Mouse (Mus musculus): ENCODE results near the gene Prelid1.

GRCm38 (mm10) chr13:55327169-55327568, 6.9 kb downstream of the Prelid1 start:
- TF ChIP-seq CTCF (IDR thresholded peaks at IDR 0.05; ENCODE audit: low read depth): no peak
- no peak for TF ChIP-seq EP300 (IDR thresholded peaks at IDR 0.05; ENCODE audit: low read depth)

Measured in liver, embryonic 14.5 days (tissue).